Mouse (Mus musculus) hindbrain, embryonic 15.5 days (tissue): ENCODE results near the gene Ttyh3. TPM values are rescaled to one million over a fixed set of nuclear protein-coding genes. Genes with fewer than 3 reads are reported as not detected.

Experiments used
- ATAC-seq: fragments of 200-750 bp; cut with Nextera tagmentation; 2 replicates; pipeline ENCODE4 v1.8.0; 2017; ENCODE audit warnings: low read depth, moderate number of reproducible peaks, moderate TSS enrichment; ENCODE audit not compliant: low FRiP score
- H3K27ac ChIP-seq: fragments of 300-500 bp; sonication (generic); replicated peaks from 2 replicates; pipeline ENCODE4 v1.5.1; 2015; ENCODE audit warnings: mild to moderate bottlenecking, inconsistent platforms
- H3K27me3 ChIP-seq: fragments of 300-500 bp; sonication (generic); 2 replicates; pipeline ENCODE4 v1.6.1; 2015; ENCODE audit warnings: control low read depth, inconsistent platforms
- H3K36me3 ChIP-seq: fragments of 300-500 bp; sonication (generic); 2 replicates; pipeline ENCODE4 v1.6.1; 2015; ENCODE audit warnings: control low read depth, inconsistent platforms
- H3K4me1 ChIP-seq: fragments of 300-500 bp; sonication (generic); replicated peaks from 2 replicates; pipeline ENCODE4 v1.6.1; 2015; ENCODE audit warnings: control low read depth, inconsistent platforms
- H3K4me2 ChIP-seq: fragments of 300-500 bp; sonication (generic); 2 replicates; pipeline ENCODE4 v1.6.1; 2015; ENCODE audit warnings: moderate library complexity, mild to moderate bottlenecking, inconsistent platforms
- H3K4me3 ChIP-seq: fragments of 300-500 bp; sonication (generic); 2 replicates; pipeline ENCODE4 v1.5.1; 2015; ENCODE audit warnings: mild to moderate bottlenecking, inconsistent platforms
- H3K9ac ChIP-seq: fragments of 300-500 bp; sonication (generic); 2 replicates; pipeline ENCODE4 v1.6.1; 2015; ENCODE audit warnings: inconsistent platforms
- H3K9me3 ChIP-seq: fragments of 300-500 bp; sonication (generic); 2 replicates; pipeline ENCODE4 v1.6.1; 2016; ENCODE audit warnings: control low read depth, inconsistent platforms
- WGBS: fragments of 180-500 bp; shearing (Covaris S2); methylation state at CpG from one replicate; pipeline ENCODE4 v1.1.7; 2015; 5-methylcytosine and 5-hydroxymethylcytosine counted together
- polyA plus RNA-seq: library from polyadenylated mRNA; unstranded; fragments of >200 nt; fragmentation: Nextera tagmentation; extraction: Ambion mirVana; gene quantifications from 2 replicates; pipeline ENCODE4 v1.2.1, GENCODE M21; 2015

Ttyh3 gene
- polyA plus RNA-seq, 1 experiment from 2014 or later = 85.2 TPM

- peaks cover 48% of the 10 kb centered on the region for H3K4me1 ChIP-seq
- peak overlapping the region; percentile 92 for H3K27ac ChIP-seq
- H3K27me3 ChIP-seq = no peaks in the 10 kb centered on the region
- peak overlapping the region; percentile 48 for H3K9ac ChIP-seq
- no peaks in the 10 kb centered on the region; the same call in 1 of the 2 replicates for H3K36me3 ChIP-seq
- H3K4me3 ChIP-seq = peak overlapping the region; percentile 96
- peak overlapping the region; percentile 83 for H3K4me2 ChIP-seq
- ATAC-seq = peak; percentile 94
- WGBS = 3% methylated on average over 26 of the region's 26 CpGs
- no peaks in the 10 kb centered on the region for H3K9me3 ChIP-seq
Measured at GRCm38 (mm10) chr5:140649101-140649667, 353 bp upstream of the Ttyh3 start.

DNA sequence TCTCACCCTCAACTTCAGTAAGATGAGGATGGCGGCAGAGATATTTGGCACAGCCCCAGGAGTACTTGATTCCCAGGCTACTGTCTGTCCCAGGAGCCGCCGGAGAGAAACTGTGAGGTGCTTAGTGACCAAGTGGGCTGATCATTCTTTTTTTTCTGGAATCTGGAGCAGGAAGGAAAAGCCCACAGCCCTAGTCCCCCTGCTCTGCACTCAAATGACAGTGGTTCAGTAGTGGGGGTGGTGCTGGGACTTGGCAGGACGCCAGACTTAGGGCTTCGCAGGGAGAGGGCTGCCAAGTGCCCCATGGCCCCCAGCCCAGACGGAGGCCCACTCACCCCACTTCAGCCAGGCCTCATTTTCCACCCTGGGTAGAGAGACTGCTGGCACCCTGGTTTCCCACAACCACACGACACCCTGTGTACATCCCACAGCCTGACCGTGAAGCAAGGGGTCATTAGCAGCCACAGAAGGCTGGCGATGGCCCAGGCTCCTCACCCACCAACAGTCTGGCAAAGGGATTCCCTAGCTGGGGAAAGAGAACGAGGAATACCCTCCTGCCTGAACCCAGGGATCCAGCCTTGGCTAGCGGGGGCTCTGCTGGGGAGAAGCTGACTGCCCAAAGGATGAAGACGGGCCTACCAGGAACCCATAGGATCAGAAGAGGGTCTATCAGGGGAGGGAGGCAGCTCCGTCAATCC is 861 bp downstream of the Ttyh3 start:
- H3K4me2 ChIP-seq = peak overlapping the region; percentile 83
- H3K27me3 ChIP-seq = no peaks in the 10 kb centered on the region
- no peaks in the 10 kb centered on the region for H3K9me3 ChIP-seq
- H3K9ac ChIP-seq = peak overlapping the region; percentile 100
- peaks cover 60% of the 10 kb centered on the region for H3K4me1 ChIP-seq
- peak overlapping the region; percentile 96 for H3K4me3 ChIP-seq
- ATAC-seq = peak; percentile 55
- H3K36me3 ChIP-seq = no peaks in the 10 kb centered on the region; the same call in 1 of the 2 replicates
- H3K27ac ChIP-seq = peak overlapping the region; percentile 95
- 0% methylated on average over 13 of the region's 13 CpGs for WGBS

DNA sequence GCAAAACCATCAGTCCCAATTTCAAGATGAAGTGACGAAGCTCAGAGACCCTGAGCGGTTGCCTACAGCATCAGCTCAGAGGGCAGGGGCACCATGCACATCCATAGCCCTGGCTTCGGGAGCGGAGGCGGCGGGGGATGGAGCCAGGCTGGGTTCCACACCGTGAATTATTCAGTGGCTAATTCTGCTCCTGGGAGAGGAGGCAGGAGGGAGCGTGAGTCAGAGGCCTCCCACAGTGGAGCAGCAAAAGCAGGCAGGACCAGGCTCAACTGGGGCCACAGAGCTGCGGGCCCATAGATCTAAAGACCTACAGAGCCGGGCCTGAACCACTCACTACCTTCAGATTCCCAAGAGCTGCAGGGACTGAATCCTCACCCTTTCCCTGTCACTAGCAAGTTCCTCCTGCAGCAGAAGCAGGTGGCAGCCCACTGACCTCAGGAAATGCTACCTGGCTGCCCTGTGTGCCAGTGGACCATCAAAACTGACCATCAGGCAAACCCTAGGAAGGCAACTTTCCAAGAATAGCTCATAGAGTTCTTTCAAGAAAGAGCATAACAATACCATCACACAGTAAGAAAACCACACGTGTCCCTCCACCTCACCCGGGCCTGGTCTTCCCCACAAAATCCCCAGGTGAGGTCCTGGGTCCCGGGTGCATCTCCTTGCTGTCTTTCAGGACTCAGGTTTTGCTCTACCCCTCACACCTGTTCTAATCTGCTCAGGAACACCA is 1.6 kb downstream of the Ttyh3 start:
- WGBS = 15% methylated on average over 13 of the region's 13 CpGs
- peaks cover 68% of the 10 kb centered on the region for H3K4me1 ChIP-seq
- ATAC-seq = no peak

DNA sequence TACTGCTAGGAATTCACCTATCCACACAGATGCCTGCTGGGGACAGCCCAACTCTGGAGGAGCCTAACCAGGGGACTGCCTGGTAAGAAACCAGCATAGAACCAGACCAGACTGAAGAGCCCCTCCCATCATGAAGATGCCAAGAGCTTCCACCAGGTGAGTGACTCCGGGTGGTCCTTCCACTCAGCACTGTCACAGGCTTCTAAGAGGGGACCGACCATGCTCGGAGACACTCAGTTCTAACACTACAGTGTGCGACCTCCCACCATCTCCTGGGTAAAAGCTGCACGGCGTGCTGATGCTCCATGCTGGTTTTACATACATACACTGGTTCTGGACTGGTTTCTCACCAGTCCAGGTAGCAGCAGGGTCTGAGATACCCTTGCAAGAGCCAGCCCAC is 2.7 kb downstream of the Ttyh3 start:
- 71% methylated on average over 6 of the region's 6 CpGs for WGBS
- Histone ChIP-seq H3K27ac (peak overlapping the region; percentile 95), H3K4me3 (peak overlapping the region; percentile 96), H3K27me3 (no peaks in the 10 kb centered on the region), H3K9ac (peak overlapping the region; percentile 100), H3K36me3 (no peaks in the 10 kb centered on the region; the same call in 1 of the 2 replicates), H3K9me3 (no peaks in the 10 kb centered on the region), H3K4me2 (peak overlapping the region; percentile 83), H3K4me1 (peaks cover 76% of the 10 kb centered on the region)
- no peak for ATAC-seq

More for the DNA sequence above, 1.6 kb downstream of the Ttyh3 start:
- no peaks in the 10 kb centered on the region for H3K27me3 ChIP-seq
- no peaks in the 10 kb centered on the region; the same call in 1 of the 2 replicates for H3K36me3 ChIP-seq
- no peaks in the 10 kb centered on the region for H3K9me3 ChIP-seq
- peak overlapping the region; percentile 95 for H3K27ac ChIP-seq
- peak overlapping the region; percentile 83 for H3K4me2 ChIP-seq
- H3K9ac ChIP-seq = peak overlapping the region; percentile 100
- H3K4me3 ChIP-seq = peak overlapping the region; percentile 96

DNA sequence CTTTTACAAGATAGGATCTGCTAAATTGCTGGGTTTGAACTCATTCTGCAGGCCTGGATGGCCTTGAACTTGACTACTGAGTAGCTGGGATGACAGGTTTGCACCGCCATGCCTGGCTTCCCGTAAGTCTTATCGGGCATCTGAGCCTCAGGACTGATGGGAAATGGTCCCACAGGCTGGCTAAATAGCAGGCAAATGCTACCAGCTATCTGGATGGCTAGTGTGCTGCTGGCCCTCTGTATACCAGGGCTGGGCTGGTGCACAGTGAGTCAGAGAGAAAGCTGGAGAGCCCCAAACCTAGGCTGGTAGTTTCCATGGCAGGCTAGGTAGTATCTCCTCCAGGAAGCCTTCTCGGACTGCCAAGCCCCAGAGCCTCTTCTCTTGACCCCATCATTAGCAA is 3.4 kb downstream of the Ttyh3 start:
- WGBS = 74% methylated on average over 4 of the region's 4 CpGs
- Histone ChIP-seq H3K9ac (0 out of 2 replicates have a peak overlapping the region, but pooled peaks have one; percentile 11), H3K4me3 (peak overlapping the region; percentile 96), H3K4me2 (peak overlapping the region; percentile 83), H3K36me3 (no peaks in the 10 kb centered on the region; the same call in 1 of the 2 replicates), H3K27ac (no peak overlapping the region), H3K4me1 (peaks cover 82% of the 10 kb centered on the region), H3K27me3 (no peaks in the 10 kb centered on the region), H3K9me3 (no peaks in the 10 kb centered on the region)
- ATAC-seq = no peak

GRCm38 (mm10) chr5:140644702-140645201 is 4.1 kb downstream of the Ttyh3 start:
- Histone ChIP-seq H3K9ac (0 out of 2 replicates have a peak overlapping the region, but pooled peaks have one; percentile 11), H3K4me2 (peak overlapping the region; percentile 83), H3K36me3 (no peaks in the 10 kb centered on the region; the same call in 1 of the 2 replicates), H3K4me3 (peak overlapping the region; percentile 96; the same call in 1 of the 2 replicates), H3K27ac (0 out of 2 replicates have a peak overlapping the region, but pooled peaks have one; percentile 6), H3K27me3 (no peaks in the 10 kb centered on the region), H3K9me3 (no peaks in the 10 kb centered on the region), H3K4me1 (peaks cover 83% of the 10 kb centered on the region)
- ATAC-seq = no peak
- WGBS = 62% methylated on average over 15 of the region's 15 CpGs

DNA sequence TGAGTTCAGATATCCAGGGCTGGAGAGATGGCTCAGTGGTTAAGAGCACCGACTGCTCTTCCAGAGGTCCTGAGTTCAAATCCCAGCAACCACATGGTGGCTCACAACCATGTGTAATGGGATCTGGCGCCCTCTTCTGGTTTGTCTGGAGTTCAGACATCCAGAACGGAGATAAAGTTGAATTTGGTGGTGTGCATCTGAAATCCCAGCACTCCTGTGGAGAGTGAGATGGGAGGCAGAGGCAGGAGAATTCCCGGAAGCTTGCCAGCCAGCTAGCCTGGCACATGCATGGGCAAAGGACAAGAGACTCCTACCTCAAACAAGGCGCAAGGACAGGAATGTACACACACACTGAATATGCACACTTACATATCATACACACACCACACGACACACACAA is 4.6 kb downstream of the Ttyh3 start:
- H3K4me3 ChIP-seq = peak overlapping the region; percentile 96; the same call in 1 of the 2 replicates
- ATAC-seq = no peak
- 84% methylated on average over 6 of the region's 6 CpGs for WGBS
- no peaks in the 10 kb centered on the region for H3K27me3 ChIP-seq
- H3K4me1 ChIP-seq = peaks cover 83% of the 10 kb centered on the region
- H3K36me3 ChIP-seq = no peaks in the 10 kb centered on the region; the same call in 1 of the 2 replicates
- no peak overlapping the region for H3K27ac ChIP-seq
- no peak overlapping the region for H3K9ac ChIP-seq
- H3K4me2 ChIP-seq = peak overlapping the region; percentile 83
- no peaks in the 10 kb centered on the region for H3K9me3 ChIP-seq

DNA sequence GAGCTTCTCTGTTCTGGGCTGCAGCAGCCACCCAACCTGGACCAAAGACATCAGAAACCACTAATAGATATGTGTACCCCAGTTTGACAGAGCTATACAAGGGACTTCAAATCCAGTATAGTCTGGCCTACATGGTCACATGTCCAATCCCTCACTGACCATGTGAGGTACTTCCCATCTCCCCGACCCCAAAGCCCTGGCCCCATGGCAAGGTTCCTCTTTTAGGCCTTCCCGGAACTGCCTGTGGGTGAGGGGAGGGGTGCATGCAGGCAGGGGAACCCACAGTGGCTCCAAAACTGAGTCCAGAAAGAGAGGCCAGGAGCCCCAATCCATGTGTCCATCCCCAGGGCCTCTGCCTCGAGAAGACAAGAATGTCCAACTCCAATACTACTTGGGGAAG is 6.8 kb downstream of the Ttyh3 start:
- Histone ChIP-seq H3K36me3 (no peaks in the 10 kb centered on the region; the same call in none of the 2 replicates), H3K9me3 (no peaks in the 10 kb centered on the region), H3K4me2 (no peak overlapping the region), H3K4me1 (peaks cover 86% of the 10 kb centered on the region), H3K9ac (no peak overlapping the region), H3K27me3 (no peaks in the 10 kb centered on the region), H3K27ac (peak overlapping the region; percentile 6; the same call in 1 of the 2 replicates), H3K4me3 (no peak overlapping the region)
- WGBS = 58% methylated on average over 3 of the region's 3 CpGs
- ATAC-seq = no peak

DNA sequence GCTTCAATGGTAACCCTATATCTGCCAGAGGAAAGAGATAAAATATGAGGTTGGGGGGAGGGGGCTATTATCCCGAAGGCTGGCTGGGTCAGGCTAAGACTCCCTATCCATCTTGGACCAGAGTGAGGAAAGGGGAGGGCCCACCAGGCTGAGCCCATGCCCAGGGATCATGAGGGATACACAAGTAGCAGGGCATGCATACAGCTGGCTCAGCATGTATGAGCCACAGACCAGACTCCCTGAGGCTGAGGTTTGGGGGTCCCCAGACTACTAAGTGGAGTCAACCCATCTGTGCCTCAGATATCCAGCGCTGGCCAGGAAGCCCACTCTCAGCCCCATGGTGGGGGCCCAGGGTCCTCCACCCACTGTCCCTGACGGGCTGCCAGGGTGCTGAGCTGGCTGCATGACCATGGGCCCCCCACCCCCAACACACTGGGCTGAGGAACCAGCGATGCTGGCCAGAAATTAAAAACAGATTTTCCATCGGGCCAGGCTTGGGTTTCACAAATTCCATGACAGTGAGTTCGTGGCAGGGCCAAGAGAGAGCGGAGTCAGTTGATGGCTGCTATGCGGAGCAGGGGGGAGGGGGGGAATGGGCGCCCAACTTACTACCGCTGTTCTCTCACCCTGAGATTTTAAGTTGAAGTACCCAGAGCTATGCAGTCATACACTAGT is 7.4 kb downstream of the Ttyh3 start:
- Histone ChIP-seq H3K4me1 (peaks cover 85% of the 10 kb centered on the region), H3K9me3 (no peaks in the 10 kb centered on the region), H3K4me2 (no peak overlapping the region), H3K9ac (no peak overlapping the region), H3K36me3 (no peaks in the 10 kb centered on the region; the same call in none of the 2 replicates), H3K27ac (peak overlapping the region; percentile 6), H3K4me3 (no peak overlapping the region), H3K27me3 (no peaks in the 10 kb centered on the region)
- 65% methylated on average over 10 of the region's 10 CpGs for WGBS
- ATAC-seq = no peak; the same call in 1 of the 2 replicates

GRCm38 (mm10) chr5:140640812-140641211 is 8.0 kb downstream of the Ttyh3 start:
- Histone ChIP-seq H3K9me3 (no peaks in the 10 kb centered on the region), H3K27me3 (no peaks in the 10 kb centered on the region), H3K4me3 (no peak overlapping the region), H3K27ac (no peak overlapping the region), H3K4me2 (no peak overlapping the region), H3K36me3 (peaks cover 2% of the 10 kb centered on the region), H3K9ac (no peak overlapping the region), H3K4me1 (peaks cover 81% of the 10 kb centered on the region)
- no peak for ATAC-seq
- WGBS = 55% methylated on average over 2 of the region's 2 CpGs

- 68% methylated on average over 14 of the region's 14 CpGs for WGBS
- Histone ChIP-seq H3K27ac (no peak overlapping the region), H3K4me1 (peaks cover 79% of the 10 kb centered on the region), H3K27me3 (no peaks in the 10 kb centered on the region), H3K9ac (no peak overlapping the region), H3K9me3 (no peaks in the 10 kb centered on the region), H3K36me3 (peaks cover 11% of the 10 kb centered on the region), H3K4me2 (no peak overlapping the region), H3K4me3 (no peak overlapping the region)
- ATAC-seq = no peak
Measured at GRCm38 (mm10) chr5:140639871-140640270, 9.0 kb downstream of the Ttyh3 start.
